Mouse (Mus musculus): ENCODE data around the gene St3gal6.

DNA sequence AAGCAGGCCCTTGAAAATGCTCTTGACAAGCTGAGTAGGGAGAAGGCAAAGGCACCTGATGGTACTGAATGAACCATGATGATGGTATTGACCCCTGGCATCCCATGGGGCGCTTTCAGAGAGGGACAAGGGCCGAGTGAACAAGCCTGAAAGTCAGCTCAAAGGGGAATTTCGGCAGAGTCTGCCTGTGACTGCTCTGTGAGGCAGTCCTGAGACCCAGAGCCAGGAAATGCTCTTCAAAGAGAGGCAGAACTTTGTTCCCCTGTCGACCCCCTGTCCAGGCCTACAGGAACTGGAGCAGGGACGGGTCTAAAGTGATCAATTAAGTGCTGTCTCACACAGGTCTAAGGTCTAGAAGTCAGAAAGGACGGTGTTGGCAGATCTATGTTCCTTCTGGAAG, 10.3 kb downstream of the St3gal6 start:
- TF ChIP-seq CTCF (IDR thresholded peaks at IDR 0.05) = no peak
- no peak for TF ChIP-seq POLR2A (IDR thresholded peaks at IDR 0.05; ENCODE audit: insufficient read depth, low read depth, low read length)

Data from heart, adult 2 months (tissue).